Mouse (Mus musculus) midbrain, postnatal 0 days (tissue): ENCODE measurements around the gene Fbxo9. TPM values are rescaled to one million over a fixed set of nuclear protein-coding genes. Genes with fewer than 3 reads are reported as not detected.
A peak's percentile ranks its signal among the peaks of the same experiment; 100 is the strongest.

Experiments used
- ATAC-seq: fragments of 200-750 bp; cut with Nextera tagmentation; 2 replicates; pipeline ENCODE4 v1.8.0; 2017; ENCODE audit warnings: moderate number of reproducible peaks, mild to moderate bottlenecking, moderate TSS enrichment, moderate library complexity; ENCODE audit not compliant: low FRiP score
- DNase-seq: peaks from one replicate; pipeline ENCODE4 v3.0.0-alpha.2; 2015; ENCODE audit warnings: low spot score
- H3K27ac ChIP-seq: fragments of 300-500 bp; sonication (generic); 2 replicates; pipeline ENCODE4 v1.5.1; 2014; ENCODE audit warnings: low read depth, mild to moderate bottlenecking, low read length, mixed read lengths
- H3K27me3 ChIP-seq: fragments of 300-500 bp; sonication (generic); 2 replicates; pipeline ENCODE4 v1.6.1; 2014; ENCODE audit warnings: low read length, control low read depth, mixed read lengths; ENCODE audit not compliant: insufficient read depth
- H3K36me3 ChIP-seq: fragments of 300-500 bp; sonication (generic); 2 replicates; pipeline ENCODE4 v1.6.1; 2014; ENCODE audit warnings: low read length, control low read depth, mixed read lengths; ENCODE audit not compliant: insufficient read depth
- H3K4me1 ChIP-seq: fragments of 300-500 bp; sonication (generic); 2 replicates; pipeline ENCODE4 v1.6.1; 2014; ENCODE audit warnings: mild to moderate bottlenecking, control low read depth, antibody characterized with exemption, low read length, mixed read lengths; ENCODE audit not compliant: insufficient read depth
- H3K4me2 ChIP-seq: fragments of 300-500 bp; sonication (generic); 2 replicates; pipeline ENCODE4 v1.6.1; 2014; ENCODE audit warnings: low read depth, mild to moderate bottlenecking, low read length, mixed read lengths; ENCODE audit not compliant: poor library complexity, severe bottlenecking
- H3K4me3 ChIP-seq: fragments of 300-500 bp; sonication (generic); 2 replicates; pipeline ENCODE4 v1.5.1; 2014; ENCODE audit warnings: low read depth, mild to moderate bottlenecking, low read length, moderate library complexity
- H3K9ac ChIP-seq: fragments of 300-500 bp; sonication (generic); replicated peaks from 2 replicates; pipeline ENCODE4 v1.6.1; 2014; ENCODE audit warnings: mild to moderate bottlenecking, low read length, moderate library complexity, mixed read lengths; ENCODE audit not compliant: poor library complexity, severe bottlenecking
- H3K9me3 ChIP-seq: fragments of 300-500 bp; sonication (generic); 2 replicates; pipeline ENCODE4 v1.6.1; 2016; ENCODE audit warnings: low read length, control low read depth
- CTCF ChIP-seq: IDR thresholded peaks from 2 replicates; pipeline ENCODE4 v1.5.1; 2016; ENCODE audit warnings: antibody characterized with exemption, mild to moderate bottlenecking
- WGBS: fragments of 180-500 bp; shearing (Covaris S2); extraction: QIAGEN DNeasy Blood & Tissue Kit; methylation state at CpG from one replicate; pipeline ENCODE4 v1.1.7; 2014; 5-methylcytosine and 5-hydroxymethylcytosine counted together
- polyA plus RNA-seq: library from polyadenylated mRNA; unstranded; fragments of >200 nt; fragmentation: Nextera tagmentation; extraction: Ambion mirVana; gene quantifications from 2 replicates; pipeline ENCODE4 v1.2.1, GENCODE M21; 2015
- total RNA-seq: library from RNA; depleted of rRNA; stranded (reverse); fragments of >200 nt; gene quantifications from 2 replicates; pipeline ENCODE4 v1.2.3, GENCODE M21; 2014; rRNA removed

The Fbxo9 gene
- total and polyA plus RNA-seq, 2 experiments from 2014 or later = 84.8 to 115 TPM

GRCm38 (mm10) chr9:78045171-78045570 lies 63.7 kb downstream of the Fbxo9 start:
- no peak for TF ChIP-seq CTCF
- Histone ChIP-seq H3K4me1 (no peaks in the 10 kb centered on the region), H3K4me3 (no peak overlapping the region), H3K4me2 (no peak overlapping the region), H3K27ac (no peak overlapping the region), H3K9ac (no peak overlapping the region), H3K36me3 (no peaks in the 10 kb centered on the region), H3K9me3 (no peaks in the 10 kb centered on the region), H3K27me3 (no peaks in the 10 kb centered on the region)
- 80% methylated on average over 6 of the region's 6 CpGs for WGBS
- ATAC-seq (no peak), DNase-seq (no peak)

DNA sequence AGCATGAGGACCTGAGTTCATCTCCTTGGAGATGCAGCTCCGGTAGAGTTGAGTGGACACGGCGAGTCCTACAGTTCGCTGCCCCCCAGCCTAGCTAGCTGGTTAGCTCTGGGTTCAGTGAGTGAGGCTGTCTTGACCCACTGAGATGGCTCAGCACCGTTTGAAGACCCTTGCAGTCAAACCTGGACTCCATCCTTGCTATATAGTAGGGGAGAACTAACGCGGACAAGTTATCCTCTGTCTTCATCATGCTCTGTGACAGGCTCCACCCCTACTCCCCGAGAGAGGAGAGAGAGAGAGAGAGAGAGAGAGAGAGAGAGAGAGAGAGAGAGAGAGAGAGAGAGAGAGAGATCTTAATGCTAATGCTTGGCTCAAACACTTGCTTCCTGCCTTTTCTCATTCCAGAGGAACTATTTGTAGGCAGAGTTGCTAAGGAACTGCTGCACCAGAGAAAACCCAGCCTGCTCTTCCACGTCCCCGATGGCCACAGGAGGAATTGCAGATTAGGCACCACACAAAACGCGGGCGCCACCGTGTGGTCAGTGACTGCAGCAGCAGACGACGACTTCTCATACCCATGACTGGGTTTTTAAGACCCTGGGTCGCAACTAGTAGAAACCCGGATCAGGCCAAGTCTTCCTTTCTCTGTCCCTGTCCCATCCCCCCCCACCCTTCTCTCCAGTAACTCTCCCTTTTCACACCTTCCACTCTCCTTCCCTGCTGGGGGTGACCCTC lies 69.9 kb downstream of the Fbxo9 start:
- 37% methylated on average over 17 of the region's 18 CpGs for WGBS
- H3K27ac ChIP-seq = no peak overlapping the region
- peak; percentile 89 for DNase-seq
- ATAC-seq = peak; percentile 83
- no peaks in the 10 kb centered on the region for H3K9me3 ChIP-seq
- H3K4me1 ChIP-seq = no peaks in the 10 kb centered on the region
- H3K27me3 ChIP-seq = no peaks in the 10 kb centered on the region
- H3K4me3 ChIP-seq = no peak overlapping the region
- TF ChIP-seq CTCF = peak; percentile 99
- H3K4me2 ChIP-seq = no peak overlapping the region
- no peak overlapping the region for H3K9ac ChIP-seq
- H3K36me3 ChIP-seq = no peaks in the 10 kb centered on the region

DNA sequence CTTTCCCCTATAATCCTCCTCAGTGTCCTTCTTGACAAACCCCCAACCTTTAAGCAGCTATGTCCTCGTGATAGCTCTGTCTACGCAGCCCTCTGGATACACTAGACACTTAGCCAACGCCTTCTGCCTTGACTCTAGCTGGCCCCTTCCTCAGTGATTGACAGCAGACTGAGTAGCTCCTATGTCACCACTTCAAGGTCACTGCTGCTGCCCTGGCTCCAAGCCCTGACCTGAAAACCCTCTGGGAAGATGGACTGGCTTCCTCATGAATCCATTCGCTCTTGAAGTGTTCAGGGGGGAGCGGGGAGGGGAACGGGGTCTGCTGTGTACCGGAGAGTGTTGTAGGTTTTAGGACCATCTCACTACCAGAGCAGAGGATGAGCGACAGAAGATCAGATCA lies 73.0 kb downstream of the Fbxo9 start:
- Histone ChIP-seq H3K27ac (no peak overlapping the region), H3K4me1 (no peaks in the 10 kb centered on the region), H3K9me3 (no peaks in the 10 kb centered on the region), H3K36me3 (no peaks in the 10 kb centered on the region), H3K4me3 (no peak overlapping the region), H3K27me3 (no peaks in the 10 kb centered on the region), H3K9ac (no peak overlapping the region), H3K4me2 (no peak overlapping the region)
- 91% methylated on average over 8 of the region's 8 CpGs for WGBS
- no peak for DNase-seq
- ATAC-seq = no peak
- TF ChIP-seq CTCF = no peak

DNA sequence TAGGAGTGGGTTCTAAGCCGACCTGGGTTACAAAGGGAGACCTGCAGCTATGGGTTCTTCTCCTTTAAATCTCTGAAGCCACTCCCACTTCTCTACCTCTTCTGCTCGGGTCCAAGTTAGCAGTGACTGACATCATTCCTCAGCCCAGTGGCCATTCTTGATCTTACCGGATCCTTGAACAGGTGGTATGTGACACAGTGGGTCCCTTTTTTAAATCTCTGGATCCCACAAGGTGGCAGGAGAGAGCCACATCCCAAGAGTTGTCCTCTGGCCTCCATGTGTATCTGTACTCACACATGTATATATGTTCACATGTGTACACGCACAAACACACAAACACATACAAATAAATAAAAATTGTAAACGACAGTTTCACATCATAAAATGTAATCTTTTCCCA lies 73.6 kb downstream of the Fbxo9 start:
- Histone ChIP-seq H3K4me1 (no peaks in the 10 kb centered on the region), H3K27me3 (no peaks in the 10 kb centered on the region), H3K9ac (no peak overlapping the region), H3K36me3 (no peaks in the 10 kb centered on the region), H3K27ac (no peak overlapping the region), H3K9me3 (no peaks in the 10 kb centered on the region), H3K4me3 (no peak overlapping the region), H3K4me2 (no peak overlapping the region)
- 78% methylated on average over 5 of the region's 5 CpGs for WGBS
- peak; percentile 23; the same call in 1 of the 2 replicates for TF ChIP-seq CTCF
- DNase-seq = no peak
- ATAC-seq = no peak

DNA sequence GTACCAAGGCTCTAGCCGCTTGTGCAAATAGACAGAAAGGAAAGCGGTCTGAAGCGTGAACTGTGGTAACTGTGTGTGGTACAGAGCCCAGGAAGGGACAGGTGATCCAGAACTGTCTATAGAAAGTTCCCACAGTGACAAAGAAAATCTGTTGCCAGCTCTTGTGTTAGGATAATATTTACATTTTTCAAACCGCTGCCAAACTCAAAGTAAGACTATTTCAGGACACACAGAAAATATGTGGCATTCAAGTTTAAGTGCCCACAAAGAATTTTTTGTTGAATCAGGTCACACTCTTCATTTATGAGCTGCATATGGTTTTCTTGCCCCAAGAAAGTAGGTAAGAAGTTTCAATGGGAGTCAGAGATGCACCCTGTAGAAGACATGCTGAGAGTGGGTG lies 75.9 kb downstream of the Fbxo9 start:
- Histone ChIP-seq H3K36me3 (no peaks in the 10 kb centered on the region), H3K4me1 (no peaks in the 10 kb centered on the region), H3K27ac (no peak overlapping the region), H3K4me2 (no peak overlapping the region), H3K9me3 (no peaks in the 10 kb centered on the region), H3K27me3 (no peaks in the 10 kb centered on the region), H3K4me3 (no peak overlapping the region), H3K9ac (no peak overlapping the region)
- no peak for TF ChIP-seq CTCF
- 93% methylated on average over 4 of the region's 4 CpGs for WGBS
- no peak for ATAC-seq
- no peak for DNase-seq

Other genes with a start within 250 kb of the Fbxo9 start
- 79.4 and 80.0 TPM in 2 replicates for gene Elovl5, start 191.7 kb downstream of the Fbxo9 start, total RNA-seq
- gene Elovl5, start 191.7 kb downstream of the Fbxo9 start, polyA plus RNA-seq = 58.4 and 59.2 TPM in 2 replicates
- gene Gcm1, start 57.1 kb downstream of the Fbxo9 start, total RNA-seq = not detected in 2 replicates
- not detected in 2 replicates for gene Gcm1, start 57.1 kb downstream of the Fbxo9 start, polyA plus RNA-seq
- gene Ick, start 127 bp upstream of the Fbxo9 start, total RNA-seq = 52.2 and 56.0 TPM in 2 replicates
- gene Ick, start 127 bp upstream of the Fbxo9 start, polyA plus RNA-seq = 31.3 and 34.6 TPM in 2 replicates
- 12.9 and 17.1 TPM in 2 replicates for gene Gsta4, start 73.7 kb upstream of the Fbxo9 start, total RNA-seq
- 25.1 and 28.2 TPM in 2 replicates for gene Gsta4, start 73.7 kb upstream of the Fbxo9 start, polyA plus RNA-seq
- not detected in 2 replicates for gene Gsta1, start 121.6 kb upstream of the Fbxo9 start, total RNA-seq
- gene Gsta1, start 121.6 kb upstream of the Fbxo9 start, polyA plus RNA-seq = not detected in 2 replicates
- gene Gm3776, start 148.1 kb upstream of the Fbxo9 start, total RNA-seq = not detected in 2 replicates
- not detected in 2 replicates for gene Gm3776, start 148.1 kb upstream of the Fbxo9 start, polyA plus RNA-seq
- not detected in 2 replicates for gene Gm10639, start 180.9 kb upstream of the Fbxo9 start, total RNA-seq
- gene Gm10639, start 180.9 kb upstream of the Fbxo9 start, polyA plus RNA-seq = not detected in 2 replicates
- gene Omt2a, start 205.7 kb upstream of the Fbxo9 start, total RNA-seq = not detected in 2 replicates
- not detected in 2 replicates for gene Omt2a, start 205.7 kb upstream of the Fbxo9 start, polyA plus RNA-seq
- gene Omt2b, start 218.5 kb upstream of the Fbxo9 start, total RNA-seq = not detected in 2 replicates
- not detected in 2 replicates for gene Omt2b, start 218.5 kb upstream of the Fbxo9 start, polyA plus RNA-seq
- not detected in 2 replicates for gene Gsta2, start 246.7 kb upstream of the Fbxo9 start, total RNA-seq
- not detected in 2 replicates for gene Gsta2, start 246.7 kb upstream of the Fbxo9 start, polyA plus RNA-seq